Mouse (Mus musculus): ENCODE measurements around the gene Nckap5. TPM values are rescaled to one million over a fixed set of nuclear protein-coding genes. Genes with fewer than 3 reads are reported as not detected.

Gene Nckap5
- polyA plus RNA-seq, 1 experiment from 2014 or later = 5.1 TPM

DNA sequence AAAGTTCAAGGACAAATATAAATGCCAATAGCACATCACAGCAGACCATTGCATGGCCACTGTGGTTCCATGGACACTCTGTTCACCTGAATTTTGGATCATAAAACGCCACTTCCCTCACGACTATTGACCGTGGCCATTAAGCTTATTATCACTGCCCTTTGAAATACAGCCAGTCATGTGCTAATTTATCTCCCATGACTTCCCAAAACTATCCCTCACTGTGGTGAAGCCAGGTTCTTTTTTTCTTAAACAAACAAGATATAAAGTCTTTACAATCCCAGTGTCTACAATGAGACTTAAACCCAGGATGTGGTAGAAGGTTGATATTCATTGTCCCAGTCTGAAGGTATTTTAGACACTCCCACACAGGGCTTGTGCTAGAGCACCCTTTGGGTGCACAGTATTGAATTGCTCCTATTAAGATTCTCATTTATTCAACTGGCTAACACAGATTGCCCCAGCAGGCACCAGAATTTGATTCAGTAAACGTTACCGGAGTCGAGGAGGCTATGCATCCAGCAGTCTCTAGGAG, 293.3 kb downstream of the Nckap5 start:
- Histone ChIP-seq H3K36me3 (no peaks in the 10 kb centered on the region), H3K4me3 (no peak overlapping the region), H3K27me3 (replicated peaks) (no peaks in the 10 kb centered on the region), H3K9me3 (no peaks in the 10 kb centered on the region), H3K9ac (no peak overlapping the region), H3K27ac (replicated peaks) (no peak overlapping the region), H3K4me2 (no peak overlapping the region), H3K4me1 (no peaks in the 10 kb centered on the region)
- no peak for ATAC-seq (ENCODE audit: extremely low read depth, insufficient number of reproducible peaks, low FRiP score, low TSS enrichment)
- 78% methylated on average over 6 of the region's 6 CpGs for WGBS

DNA sequence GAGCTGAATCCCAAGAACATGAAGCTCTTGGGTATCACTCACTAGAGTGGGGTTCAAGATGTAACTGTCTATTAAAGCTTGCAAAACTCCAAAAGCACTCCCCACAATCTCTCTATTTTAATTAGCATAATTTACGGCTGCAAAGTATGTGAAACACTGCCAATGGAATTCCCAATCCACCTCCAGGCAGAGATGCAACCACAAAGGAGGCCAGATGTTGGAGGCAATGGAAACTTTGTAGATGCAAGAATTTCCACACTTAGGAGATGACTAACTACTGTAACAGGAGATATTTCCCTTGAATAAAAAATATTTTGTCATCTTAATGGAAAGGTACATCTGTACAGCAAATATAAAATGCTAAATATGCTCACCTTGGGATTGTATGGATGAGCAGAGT, 295.1 kb downstream of the Nckap5 start:
- ATAC-seq (ENCODE audit: extremely low read depth, insufficient number of reproducible peaks, low FRiP score, low TSS enrichment) = no peak
- Histone ChIP-seq H3K9ac (no peak overlapping the region), H3K36me3 (no peaks in the 10 kb centered on the region), H3K4me3 (no peak overlapping the region), H3K27me3 (replicated peaks) (no peaks in the 10 kb centered on the region), H3K4me2 (no peak overlapping the region), H3K9me3 (no peaks in the 10 kb centered on the region), H3K27ac (replicated peaks) (no peak overlapping the region), H3K4me1 (no peaks in the 10 kb centered on the region)
- 68% methylated on average over 1 of the region's 1 CpGs for WGBS

DNA sequence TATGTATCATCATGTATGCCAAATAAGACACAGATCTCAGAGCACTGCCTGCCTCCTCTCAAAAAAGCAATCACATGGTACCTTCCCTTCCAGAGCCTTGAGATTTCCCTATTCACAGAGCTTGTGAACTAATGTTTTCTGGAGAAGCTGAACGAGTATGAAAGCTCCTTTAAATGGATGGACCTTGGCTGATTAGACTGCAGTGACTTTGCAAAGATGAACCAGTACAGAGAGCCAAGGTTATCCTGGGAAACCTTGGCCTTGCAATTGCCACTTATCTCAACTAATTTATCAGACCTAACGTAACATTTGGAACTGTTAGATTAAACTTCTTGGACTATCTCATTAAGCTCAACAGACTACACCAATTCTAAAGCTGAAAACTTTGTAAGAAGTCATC, 296.6 kb downstream of the Nckap5 start:
- no peaks in the 10 kb centered on the region for H3K27me3 ChIP-seq (replicated peaks)
- ATAC-seq (ENCODE audit: extremely low read depth, insufficient number of reproducible peaks, low FRiP score, low TSS enrichment) = no peak
- H3K36me3 ChIP-seq = no peaks in the 10 kb centered on the region
- H3K4me1 ChIP-seq = no peaks in the 10 kb centered on the region
- 58% methylated on average over 2 of the region's 2 CpGs for WGBS
- no peak overlapping the region for H3K27ac ChIP-seq (replicated peaks)
- H3K9me3 ChIP-seq = no peaks in the 10 kb centered on the region
- H3K4me3 ChIP-seq = no peak overlapping the region
- no peak overlapping the region for H3K9ac ChIP-seq
- H3K4me2 ChIP-seq = no peak overlapping the region

DNA sequence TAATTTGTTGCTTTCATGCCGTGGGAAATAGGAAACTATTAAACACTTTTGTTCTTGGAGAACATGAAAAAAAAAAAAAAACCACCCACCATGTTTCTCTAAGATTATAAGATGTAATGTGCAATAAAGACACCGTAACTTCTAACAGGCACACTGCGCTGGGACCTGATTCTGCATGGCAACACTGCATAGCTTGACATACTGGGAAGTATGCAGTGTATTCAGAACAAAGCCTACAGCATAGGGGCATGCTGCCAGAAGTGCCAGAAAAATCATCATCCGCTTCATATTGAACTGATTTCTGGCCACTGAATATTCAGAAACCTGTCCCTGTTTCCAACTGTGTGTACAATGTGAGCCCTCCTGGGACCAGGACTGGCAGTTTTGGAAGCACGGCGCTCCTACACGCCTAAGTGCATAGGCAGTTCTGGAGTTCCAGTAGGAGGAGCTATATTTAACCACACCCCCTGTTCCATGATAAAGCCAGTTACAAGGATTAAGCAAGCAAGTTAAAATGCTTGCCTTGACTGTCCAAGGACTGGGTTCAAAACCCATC, 302.5 kb downstream of the Nckap5 start:
- no peaks in the 10 kb centered on the region for H3K4me1 ChIP-seq
- no peak overlapping the region for H3K4me3 ChIP-seq
- ATAC-seq (ENCODE audit: extremely low read depth, insufficient number of reproducible peaks, low FRiP score, low TSS enrichment) = no peak
- H3K27ac ChIP-seq (replicated peaks) = no peak overlapping the region
- no peak overlapping the region for H3K4me2 ChIP-seq
- no peaks in the 10 kb centered on the region for H3K27me3 ChIP-seq (replicated peaks)
- no peaks in the 10 kb centered on the region for H3K9me3 ChIP-seq
- H3K9ac ChIP-seq = no peak overlapping the region
- no peaks in the 10 kb centered on the region for H3K36me3 ChIP-seq
- 81% methylated on average over 7 of the region's 7 CpGs for WGBS

DNA sequence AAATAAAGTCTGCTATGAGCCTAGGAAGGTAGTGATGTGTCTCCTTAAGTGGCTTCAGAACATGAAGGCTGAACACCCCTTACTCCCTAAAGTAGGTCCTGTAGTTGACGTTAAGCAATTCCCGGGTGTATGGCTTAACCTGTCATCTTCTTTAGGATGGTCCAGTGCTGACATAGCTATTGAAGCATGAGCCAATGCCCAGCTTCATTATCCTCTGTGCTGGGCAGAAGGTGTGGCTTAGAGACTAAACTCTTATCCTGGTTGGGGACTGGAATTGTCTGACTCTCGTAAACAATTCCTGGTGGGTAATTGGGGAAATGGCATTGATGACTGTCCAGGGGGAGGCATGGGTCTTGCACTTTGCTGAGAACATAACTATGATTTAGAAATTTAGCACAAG, 312.5 kb downstream of the Nckap5 start:
- Histone ChIP-seq H3K4me3 (no peak overlapping the region), H3K9me3 (no peaks in the 10 kb centered on the region), H3K36me3 (no peaks in the 10 kb centered on the region), H3K4me1 (0 out of 2 replicates have a peak, but pooled peaks cover 5% of the 10 kb centered on the region), H3K9ac (no peak overlapping the region), H3K27ac (replicated peaks) (no peak overlapping the region), H3K4me2 (no peak overlapping the region), H3K27me3 (replicated peaks) (no peaks in the 10 kb centered on the region)
- 79% methylated on average over 3 of the region's 3 CpGs for WGBS
- no peak for ATAC-seq (ENCODE audit: extremely low read depth, insufficient number of reproducible peaks, low FRiP score, low TSS enrichment)

DNA sequence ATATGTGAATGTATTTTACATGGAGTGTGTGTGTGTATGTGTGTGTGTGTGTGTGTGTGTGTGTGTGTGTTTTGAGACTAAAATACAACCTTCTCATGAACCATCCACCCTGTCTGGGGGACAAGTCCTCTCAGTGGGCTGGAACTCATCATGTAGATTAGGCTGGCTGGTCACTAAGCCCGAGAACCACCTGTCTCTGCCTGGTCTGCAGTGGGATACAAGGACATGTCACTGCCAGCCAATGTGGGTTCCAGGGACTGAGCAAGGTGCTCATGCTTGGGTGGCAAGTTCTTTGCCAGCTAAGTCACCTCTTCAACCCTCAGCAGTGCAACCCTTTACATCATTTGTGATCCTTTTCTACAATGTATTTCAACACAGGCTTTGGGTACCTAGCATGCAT, 313.2 kb downstream of the Nckap5 start:
- Histone ChIP-seq H3K9ac (no peak overlapping the region), H3K9me3 (no peaks in the 10 kb centered on the region), H3K27me3 (replicated peaks) (no peaks in the 10 kb centered on the region), H3K4me1 (0 out of 2 replicates have a peak, but pooled peaks cover 5% of the 10 kb centered on the region), H3K4me2 (no peak overlapping the region), H3K4me3 (no peak overlapping the region), H3K36me3 (no peaks in the 10 kb centered on the region), H3K27ac (replicated peaks) (no peak overlapping the region)
- WGBS = 70% methylated on average over 1 of the region's 1 CpGs
- ATAC-seq (ENCODE audit: extremely low read depth, insufficient number of reproducible peaks, low FRiP score, low TSS enrichment) = no peak

DNA sequence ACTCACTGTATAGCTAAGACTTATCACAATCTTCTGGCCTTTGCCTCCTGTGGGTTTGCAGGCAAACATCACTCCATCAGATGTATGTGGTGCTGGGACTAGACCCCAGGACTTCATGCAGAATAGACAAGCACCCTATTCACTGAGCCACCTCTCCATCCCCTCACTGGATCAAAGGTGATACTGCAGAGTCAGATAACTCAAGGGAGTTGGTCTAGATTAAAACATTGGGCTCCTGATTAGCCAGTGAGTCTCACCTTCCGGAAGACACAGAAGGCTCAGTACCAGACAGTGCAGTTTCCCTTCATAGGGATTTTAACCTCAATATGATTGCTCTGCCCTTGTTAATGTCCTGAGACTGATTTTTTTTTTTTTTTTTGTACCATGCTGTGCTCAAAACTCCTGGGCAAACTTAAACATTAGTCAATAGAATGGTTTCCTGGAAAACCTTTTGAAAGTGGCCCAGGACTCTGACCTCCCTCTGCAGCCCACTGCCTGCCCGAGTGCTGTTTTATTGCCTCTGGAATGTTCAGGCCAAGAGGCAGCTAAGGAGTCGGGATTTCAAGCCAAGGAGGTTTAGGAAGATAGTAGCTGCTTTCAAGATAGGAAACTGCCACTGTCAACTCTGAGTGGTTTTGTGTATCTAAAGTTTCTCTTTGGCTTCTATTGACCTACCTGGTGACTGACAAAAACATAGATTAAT, 315.4 kb downstream of the Nckap5 start:
- H3K27ac ChIP-seq (replicated peaks) = no peak overlapping the region
- WGBS = 34% methylated on average over 3 of the region's 3 CpGs
- H3K4me3 ChIP-seq = no peak overlapping the region
- H3K36me3 ChIP-seq = no peaks in the 10 kb centered on the region
- H3K9me3 ChIP-seq = no peaks in the 10 kb centered on the region
- H3K4me2 ChIP-seq = no peak overlapping the region
- H3K9ac ChIP-seq = no peak overlapping the region
- H3K27me3 ChIP-seq (replicated peaks) = no peaks in the 10 kb centered on the region
- ATAC-seq (ENCODE audit: extremely low read depth, insufficient number of reproducible peaks, low FRiP score, low TSS enrichment) = no peak
- H3K4me1 ChIP-seq = 0 out of 2 replicates have a peak, but pooled peaks cover 5% of the 10 kb centered on the region

DNA sequence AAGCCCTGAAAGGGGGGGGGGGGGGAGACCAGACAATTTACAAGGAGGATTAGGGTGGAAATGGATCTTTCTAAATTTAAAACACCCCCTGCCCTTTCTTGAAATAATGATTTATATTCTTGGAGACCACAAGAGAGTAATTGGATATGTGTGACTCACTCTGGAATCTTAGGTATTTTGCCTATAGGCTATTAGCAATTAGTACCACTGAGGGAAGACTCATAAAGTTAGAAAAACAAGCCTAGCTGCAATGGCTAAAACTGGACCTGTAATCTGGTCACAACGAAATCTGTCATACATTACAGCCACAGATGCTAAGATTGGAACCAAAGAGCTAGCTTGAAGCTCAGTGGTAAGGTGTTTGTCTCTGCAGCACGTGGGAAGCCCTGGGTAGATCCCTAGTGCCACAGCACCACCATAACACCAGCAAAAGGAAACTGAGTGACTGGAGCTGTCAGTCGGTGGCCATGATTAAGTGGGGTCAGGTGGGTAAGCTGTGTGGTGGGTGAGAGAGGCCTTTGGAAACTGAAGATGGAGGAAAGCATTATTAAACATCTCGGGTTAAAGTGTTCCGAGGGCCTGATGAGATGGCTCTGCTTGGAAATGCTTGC, 318.7 kb downstream of the Nckap5 start:
- Histone ChIP-seq H3K4me1 (peaks cover 7% of the 10 kb centered on the region; the same call in 1 of the 2 replicates), H3K9me3 (no peaks in the 10 kb centered on the region), H3K4me2 (no peak overlapping the region), H3K9ac (no peak overlapping the region), H3K36me3 (no peaks in the 10 kb centered on the region), H3K4me3 (no peak overlapping the region), H3K27ac (replicated peaks) (no peak overlapping the region), H3K27me3 (replicated peaks) (no peaks in the 10 kb centered on the region)
- whole genome bisulfite sequencing = 69% methylated on average over 5 of the region's 5 CpGs
- no peak for ATAC-seq (ENCODE audit: extremely low read depth, insufficient number of reproducible peaks, low FRiP score, low TSS enrichment)

DNA sequence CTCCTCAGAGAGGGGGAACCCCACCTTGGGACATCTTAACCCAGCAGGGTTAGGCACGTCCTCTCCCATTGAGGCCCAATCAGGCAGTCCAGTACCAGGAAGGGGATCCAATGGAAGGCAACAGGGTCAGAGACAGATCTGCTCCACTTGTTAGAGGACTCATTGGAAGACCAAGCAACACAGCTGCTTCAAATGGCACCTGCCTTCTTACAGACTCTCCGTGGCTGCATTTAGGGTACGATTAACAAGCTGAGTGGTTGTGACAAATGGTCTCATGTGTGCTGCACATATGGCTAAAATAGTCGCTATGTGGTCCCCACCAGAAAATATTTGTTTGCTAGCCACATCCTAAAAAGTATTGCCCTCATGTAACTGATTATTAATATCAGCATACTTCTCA, 325.9 kb downstream of the Nckap5 start:
- Histone ChIP-seq H3K4me2 (no peak overlapping the region), H3K27me3 (replicated peaks) (no peaks in the 10 kb centered on the region), H3K9me3 (no peaks in the 10 kb centered on the region), H3K36me3 (no peaks in the 10 kb centered on the region), H3K4me1 (peaks cover 6% of the 10 kb centered on the region; the same call in 1 of the 2 replicates), H3K4me3 (no peak overlapping the region), H3K9ac (no peak overlapping the region), H3K27ac (replicated peaks) (no peak overlapping the region)
- ATAC-seq (ENCODE audit: extremely low read depth, insufficient number of reproducible peaks, low FRiP score, low TSS enrichment) = no peak
- 72% methylated on average over 4 of the region's 4 CpGs for WGBS

DNA sequence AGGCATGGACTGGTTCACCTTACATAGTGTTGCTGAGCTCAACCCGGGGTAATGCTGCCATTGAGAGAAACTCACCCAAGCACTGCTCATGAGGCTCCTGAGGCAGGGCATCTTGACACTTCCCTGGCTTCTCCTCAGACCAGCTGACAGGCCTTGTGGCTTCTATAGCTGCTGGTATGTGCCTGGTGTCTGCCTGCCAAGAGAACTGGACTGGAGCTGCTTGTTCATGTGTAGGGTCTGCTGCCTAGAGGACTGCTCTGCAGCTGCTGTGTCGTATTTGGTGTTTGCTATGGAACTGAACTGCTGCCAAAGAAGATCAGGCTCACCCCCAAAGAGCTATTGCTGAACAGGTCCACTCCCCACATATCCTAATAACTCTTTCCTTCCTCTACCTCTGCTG, 327.9 kb downstream of the Nckap5 start:
- Histone ChIP-seq H3K36me3 (no peaks in the 10 kb centered on the region), H3K9me3 (no peaks in the 10 kb centered on the region), H3K4me2 (no peak overlapping the region), H3K4me1 (no peaks in the 10 kb centered on the region), H3K27me3 (replicated peaks) (no peaks in the 10 kb centered on the region), H3K9ac (no peak overlapping the region), H3K4me3 (no peak overlapping the region), H3K27ac (replicated peaks) (no peak overlapping the region)
- no peak for ATAC-seq (ENCODE audit: extremely low read depth, insufficient number of reproducible peaks, low FRiP score, low TSS enrichment)
- WGBS = 68% methylated on average over 2 of the region's 2 CpGs

DNA sequence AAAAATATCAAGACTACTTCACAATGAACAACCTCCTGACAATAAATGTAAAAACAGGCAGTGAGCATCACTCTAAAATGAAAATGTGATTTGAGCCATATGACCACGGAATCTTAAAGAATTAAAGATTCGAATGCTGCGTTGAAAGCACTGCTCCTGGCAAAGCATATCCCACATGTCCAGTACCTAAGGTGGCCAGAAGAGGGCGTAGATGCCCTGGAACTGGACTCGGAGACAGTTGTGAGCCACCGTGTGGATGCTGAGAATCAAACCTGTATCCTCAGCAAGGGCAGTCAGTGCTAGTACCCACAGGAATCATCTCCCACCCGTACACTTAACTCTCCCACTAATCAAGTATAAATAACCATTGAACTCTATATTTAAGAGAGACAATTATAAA, 333.9 kb downstream of the Nckap5 start:
- H3K27me3 ChIP-seq (replicated peaks) = 0 out of 2 replicates have a peak, but pooled peaks cover 5% of the 10 kb centered on the region
- peaks cover 9% of the 10 kb centered on the region; the same call in 1 of the 2 replicates for H3K4me1 ChIP-seq
- no peak overlapping the region for H3K9ac ChIP-seq
- H3K4me2 ChIP-seq = no peak overlapping the region
- ATAC-seq (ENCODE audit: extremely low read depth, insufficient number of reproducible peaks, low FRiP score, low TSS enrichment) = no peak
- no peak overlapping the region for H3K27ac ChIP-seq (replicated peaks)
- WGBS = 69% methylated on average over 7 of the region's 7 CpGs
- no peaks in the 10 kb centered on the region for H3K36me3 ChIP-seq
- no peak overlapping the region for H3K4me3 ChIP-seq
- H3K9me3 ChIP-seq = no peaks in the 10 kb centered on the region
